Mouse (Mus musculus) liver, embryonic 11.5 days (tissue): ENCODE results near the gene Zfp661. TPM values are rescaled to one million over a fixed set of nuclear protein-coding genes. Genes with fewer than 3 reads are reported as not detected.
"Not testable (repeated sequence)": the region's sequence is repeated elsewhere in the genome, so short reads cannot be mapped to it uniquely, and the experiment has no call there.

ENCODE experiments used
- ATAC-seq: fragments of 200-750 bp; cut with Nextera tagmentation; replicated peaks from 2 replicates; pipeline ENCODE4 v1.8.0; 2017; ENCODE audit warnings: moderate number of reproducible peaks, mild to moderate bottlenecking, moderate TSS enrichment, moderate library complexity; ENCODE audit not compliant: low FRiP score
- DNase-seq: peaks from one replicate; pipeline ENCODE4 v3.0.0-alpha.2; 2017; ENCODE audit warnings: low spot score
- H3K27ac ChIP-seq: fragments of 300-500 bp; sonication (generic); 2 replicates; pipeline ENCODE4 v1.5.1; 2014; ENCODE audit warnings: mild to moderate bottlenecking, low read depth, low read length, control low read depth
- H3K27me3 ChIP-seq: fragments of 300-500 bp; sonication (generic); replicated peaks from 2 replicates; pipeline ENCODE4 v1.6.1; 2014; ENCODE audit warnings: low read length, mixed read lengths; ENCODE audit not compliant: control insufficient read depth, insufficient read depth
- H3K36me3 ChIP-seq: fragments of 300-500 bp; sonication (generic); 2 replicates; pipeline ENCODE4 v1.6.1; 2014; ENCODE audit warnings: mild to moderate bottlenecking, low read length, moderate library complexity, mixed read lengths; ENCODE audit not compliant: control insufficient read depth, insufficient read depth
- H3K4me1 ChIP-seq: fragments of 300-500 bp; sonication (generic); replicated peaks from 2 replicates; pipeline ENCODE4 v1.6.1; 2014; ENCODE audit warnings: low read length, mixed read lengths; ENCODE audit not compliant: control insufficient read depth, insufficient read depth
- H3K4me2 ChIP-seq: fragments of 300-500 bp; sonication (generic); 2 replicates; pipeline ENCODE4 v1.6.1; 2014; ENCODE audit warnings: mild to moderate bottlenecking, control low read depth, moderate library complexity
- H3K4me3 ChIP-seq: fragments of 300-500 bp; sonication (generic); 2 replicates; pipeline ENCODE4 v1.5.1; 2014; ENCODE audit warnings: low read depth, low read length, control low read depth
- H3K9ac ChIP-seq: fragments of 300-500 bp; sonication (generic); 2 replicates; pipeline ENCODE4 v1.6.1; 2014; ENCODE audit warnings: low read depth, low read length, control low read depth
- H3K9me3 ChIP-seq: fragments of 300-500 bp; sonication (generic); 2 replicates; pipeline ENCODE4 v1.6.1; 2016; ENCODE audit warnings: low read length, inconsistent platforms, mixed read lengths; ENCODE audit not compliant: control insufficient read depth
- WGBS: fragments of 180-500 bp; shearing (Covaris S2); extraction: QIAGEN DNeasy Blood & Tissue Kit; methylation state at CpG from one replicate; pipeline ENCODE4 v1.1.7; 2014; 5-methylcytosine and 5-hydroxymethylcytosine counted together
- polyA plus RNA-seq: library from polyadenylated mRNA; unstranded; fragments of >200 nt; fragmentation: Nextera tagmentation; extraction: Ambion mirVana; gene quantifications from 2 replicates; pipeline ENCODE4 v1.2.1, GENCODE M21; 2014

Gene Zfp661
- polyA plus RNA-seq, 1 experiment from 2014 or later, result 3.2 TPM

DNA sequence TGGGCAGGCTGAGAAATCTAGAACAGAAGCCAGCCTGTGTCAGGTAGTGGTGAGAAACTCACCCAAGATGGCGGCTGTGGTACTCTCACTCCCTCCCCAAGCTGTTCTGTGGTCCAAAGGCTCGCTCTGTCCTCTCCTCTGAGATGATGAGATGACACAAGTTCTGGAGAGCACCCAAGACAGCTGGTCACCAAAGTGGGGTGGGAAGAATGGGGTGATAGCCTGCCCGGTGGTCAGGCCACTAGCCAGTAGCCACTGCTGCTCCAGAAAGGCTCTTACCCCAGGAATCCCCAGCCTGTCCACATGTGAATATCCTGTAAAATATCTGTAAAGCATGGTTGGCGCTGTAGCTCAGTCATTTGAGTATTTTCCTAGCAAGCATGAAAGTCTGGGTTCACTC is 25.4 kb upstream of the Zfp661 start:
- ATAC-seq (no peak), DNase-seq (no peak)
- no peak overlapping the region for H3K9ac ChIP-seq
- no peak overlapping the region for H3K27ac ChIP-seq
- no peaks in the 10 kb centered on the region for H3K27me3 ChIP-seq
- H3K36me3 ChIP-seq, result no peaks in the 10 kb centered on the region
- H3K9me3 ChIP-seq, result no peaks in the 10 kb centered on the region
- H3K4me1 ChIP-seq, result no peaks in the 10 kb centered on the region
- H3K4me2 ChIP-seq, result no peak overlapping the region
- no peak overlapping the region for H3K4me3 ChIP-seq
- WGBS, result 92% methylated on average over 4 of the region's 4 CpGs

DNA sequence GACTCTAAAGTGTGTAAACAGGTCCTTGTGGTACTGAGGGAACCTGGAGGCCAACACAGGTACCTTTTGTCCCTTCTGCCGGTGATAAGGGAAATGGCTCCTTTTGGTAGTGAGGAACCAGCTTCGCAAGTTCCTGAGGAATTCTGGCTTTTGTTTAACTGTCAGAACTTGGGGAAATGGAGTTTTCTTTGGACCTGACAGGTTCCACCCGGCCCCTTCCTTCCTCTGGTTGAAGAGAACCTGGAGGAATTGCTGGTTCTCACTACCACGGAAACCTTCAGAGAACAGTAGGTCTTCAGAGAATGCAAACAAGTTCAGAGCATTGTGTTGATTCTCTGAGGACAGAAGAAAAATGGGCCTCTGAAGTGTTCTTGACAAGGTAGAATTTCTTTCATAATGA is 24.5 kb upstream of the Zfp661 start:
- DNase-seq (no peak), ATAC-seq (no peak)
- H3K27me3 ChIP-seq, result no peaks in the 10 kb centered on the region
- H3K27ac ChIP-seq, result no peak overlapping the region
- H3K4me1 ChIP-seq, result no peaks in the 10 kb centered on the region
- 62% methylated on average over 4 of the region's 4 CpGs for WGBS
- no peak overlapping the region for H3K4me2 ChIP-seq
- no peak overlapping the region for H3K4me3 ChIP-seq
- no peak overlapping the region for H3K9ac ChIP-seq
- H3K9me3 ChIP-seq, result no peaks in the 10 kb centered on the region
- H3K36me3 ChIP-seq, result no peaks in the 10 kb centered on the region

DNA sequence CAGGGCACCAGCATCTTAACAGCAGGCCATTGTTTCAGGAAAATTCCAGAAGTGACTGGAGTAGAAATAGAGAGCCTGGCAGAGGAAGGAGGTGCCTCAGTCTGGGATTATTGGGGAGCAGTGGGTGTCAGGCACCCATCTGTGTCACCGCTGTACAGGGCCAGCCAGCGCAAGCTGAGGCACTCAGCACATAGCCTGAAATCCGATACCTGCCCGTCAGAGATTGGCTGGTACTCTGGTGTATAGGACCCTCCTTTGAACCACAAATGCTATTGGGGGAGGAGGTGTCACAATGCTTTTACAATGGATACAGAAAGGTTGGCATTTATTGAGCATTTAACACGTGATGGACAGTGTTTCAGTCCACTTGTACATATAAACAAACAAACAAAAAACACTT is 22.1 kb upstream of the Zfp661 start:
- H3K27me3 ChIP-seq, result no peaks in the 10 kb centered on the region
- WGBS, result 22% methylated on average over 5 of the region's 5 CpGs
- peaks cover 4% of the 10 kb centered on the region; the same call in 1 of the 2 replicates for H3K36me3 ChIP-seq
- H3K9ac ChIP-seq, result no peak overlapping the region
- no peak for DNase-seq
- no peak overlapping the region for H3K4me3 ChIP-seq
- H3K27ac ChIP-seq, result no peak overlapping the region
- no peak for ATAC-seq
- H3K4me1 ChIP-seq, result no peaks in the 10 kb centered on the region
- no peak overlapping the region for H3K4me2 ChIP-seq
- no peaks in the 10 kb centered on the region for H3K9me3 ChIP-seq

DNA sequence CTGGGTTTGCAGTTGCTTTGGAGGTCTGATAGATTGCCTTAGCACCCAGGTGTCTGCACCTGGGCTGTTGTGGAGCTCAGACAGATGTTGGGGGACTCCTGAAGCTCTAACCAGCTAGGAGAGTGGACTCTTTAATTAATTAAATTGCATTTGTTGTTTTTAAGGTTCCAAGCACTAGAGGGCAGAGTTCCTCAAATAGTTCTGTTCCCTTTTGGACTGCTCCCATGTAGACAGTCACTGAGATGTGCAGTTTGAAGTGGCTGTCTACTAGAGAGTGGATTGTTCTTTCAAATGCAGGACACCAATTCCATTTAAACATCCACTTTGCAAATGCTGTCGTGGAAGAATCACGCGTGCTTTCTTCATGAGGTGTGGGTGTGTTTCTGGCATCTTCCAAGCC is 21.3 kb upstream of the Zfp661 start:
- DNase-seq (no peak), ATAC-seq (no peak)
- no peak overlapping the region for H3K9ac ChIP-seq
- no peak overlapping the region for H3K27ac ChIP-seq
- no peaks in the 10 kb centered on the region for H3K9me3 ChIP-seq
- 44% methylated on average over 3 of the region's 3 CpGs for WGBS
- H3K36me3 ChIP-seq, result peaks cover 4% of the 10 kb centered on the region; the same call in 1 of the 2 replicates
- H3K4me2 ChIP-seq, result no peak overlapping the region
- no peak overlapping the region for H3K4me3 ChIP-seq
- H3K27me3 ChIP-seq, result no peaks in the 10 kb centered on the region
- H3K4me1 ChIP-seq, result no peaks in the 10 kb centered on the region

DNA sequence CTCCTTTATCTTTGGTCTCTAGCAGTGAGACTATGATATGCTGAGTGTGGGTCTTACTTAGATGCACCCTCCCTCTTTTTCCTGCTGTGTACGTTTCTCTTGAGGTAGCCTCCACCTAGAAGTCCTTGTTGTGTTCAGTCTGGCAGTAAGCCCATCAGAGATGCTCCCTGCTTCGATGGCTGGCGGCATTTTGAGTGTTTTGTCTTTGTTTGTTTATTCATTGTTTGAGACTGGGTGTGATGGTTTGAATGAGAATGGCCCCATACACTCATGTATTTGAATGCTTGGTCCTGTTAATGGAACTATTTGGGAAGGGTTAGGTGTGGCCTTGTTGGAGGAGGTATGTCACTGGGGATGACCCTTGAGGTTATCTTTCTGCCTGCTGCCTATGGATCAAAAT is 18.3 kb upstream of the Zfp661 start:
- WGBS, result 91% methylated on average over 3 of the region's 3 CpGs
- Histone ChIP-seq H3K27me3 (no peaks in the 10 kb centered on the region), H3K9ac (no peak overlapping the region), H3K4me3 (no peak overlapping the region), H3K36me3 (peaks cover 16% of the 10 kb centered on the region), H3K9me3 (no peaks in the 10 kb centered on the region), H3K4me2 (no peak overlapping the region), H3K27ac (no peak overlapping the region), H3K4me1 (no peaks in the 10 kb centered on the region)
- no peak for DNase-seq
- no peak for ATAC-seq

DNA sequence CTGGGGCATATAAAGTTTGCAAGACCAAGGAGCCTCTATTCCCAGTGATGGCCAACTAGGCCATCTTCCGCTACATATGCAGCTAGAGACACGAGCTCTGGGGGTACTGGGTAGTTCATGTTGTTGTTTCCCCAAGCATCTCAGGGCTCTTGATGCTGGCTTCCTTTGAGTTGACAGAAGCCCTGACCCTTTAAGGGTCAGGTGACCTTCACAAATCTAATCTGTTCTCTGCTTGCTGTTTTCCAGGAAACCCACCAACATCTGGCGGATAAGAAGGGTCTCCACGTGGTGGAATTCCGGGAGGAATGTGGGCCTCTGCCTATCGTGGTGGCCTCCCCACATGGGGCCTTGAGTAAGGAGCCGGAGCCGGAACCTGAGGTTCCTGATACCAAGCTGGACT is 16.5 kb upstream of the Zfp661 start:
- not testable (repeated sequence) for H3K9ac ChIP-seq, H3K9me3 ChIP-seq, H3K4me1 ChIP-seq, DNase-seq, H3K4me2 ChIP-seq, H3K4me3 ChIP-seq, H3K27me3 ChIP-seq, H3K27ac ChIP-seq
- peak; percentile 45; the same call in 1 of the 2 replicates for ATAC-seq
- 72% methylated on average over 5 of the region's 8 CpGs for WGBS
- peaks cover 18% of the 10 kb centered on the region for H3K36me3 ChIP-seq

DNA sequence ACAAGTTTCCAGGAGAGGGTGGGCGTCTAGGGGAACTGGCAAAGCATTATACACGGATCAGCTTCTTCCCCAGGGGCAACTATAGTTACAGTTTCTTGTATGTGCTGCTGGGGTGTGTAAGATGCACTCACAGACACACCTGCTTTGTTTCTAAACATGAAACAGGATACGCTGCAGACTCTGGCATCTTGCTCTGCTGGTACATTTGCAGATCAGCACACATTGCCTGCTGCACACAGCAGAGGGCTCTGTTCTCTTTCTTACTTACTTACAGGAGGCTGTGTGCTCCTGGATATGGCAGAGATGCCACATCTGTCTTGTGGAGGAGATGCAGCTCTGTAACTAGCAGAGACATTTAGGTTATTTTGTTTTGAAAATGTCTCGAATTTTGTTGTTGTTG is 3.9 kb upstream of the Zfp661 start:
- Histone ChIP-seq H3K9me3 (no peaks in the 10 kb centered on the region), H3K4me3 (no peak overlapping the region), H3K27me3 (no peaks in the 10 kb centered on the region), H3K4me2 (no peak overlapping the region), H3K27ac (no peak overlapping the region), H3K36me3 (peaks cover 6% of the 10 kb centered on the region; the same call in 1 of the 2 replicates), H3K4me1 (peaks cover 18% of the 10 kb centered on the region), H3K9ac (no peak overlapping the region)
- DNase-seq, result no peak
- ATAC-seq, result no peak
- 73% methylated on average over 4 of the region's 4 CpGs for WGBS

DNA sequence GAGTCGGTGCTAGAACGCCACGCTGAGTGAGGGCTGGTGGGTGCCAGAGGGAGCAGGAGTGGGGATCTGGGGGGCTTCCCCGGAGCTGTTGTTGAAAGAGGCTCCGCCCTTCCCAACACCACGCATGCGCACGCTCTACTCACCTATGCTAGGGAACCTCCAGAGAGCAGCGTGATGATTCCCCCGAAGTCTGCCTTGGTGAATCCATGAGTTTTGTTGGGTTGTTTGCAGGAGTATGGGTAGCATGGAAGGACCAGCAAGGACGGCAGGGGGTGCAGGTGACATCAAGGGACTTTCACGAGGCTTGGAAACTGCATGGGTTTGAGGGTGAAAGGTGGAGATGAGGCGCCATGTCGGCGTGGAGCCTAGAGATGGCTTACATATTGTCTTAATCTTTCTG is 3.3 kb upstream of the Zfp661 start:
- WGBS, result 73% methylated on average over 15 of the region's 15 CpGs
- no peak for DNase-seq
- peaks cover 18% of the 10 kb centered on the region for H3K4me1 ChIP-seq
- peaks cover 6% of the 10 kb centered on the region; the same call in 1 of the 2 replicates for H3K36me3 ChIP-seq
- ATAC-seq, result no peak
- no peak overlapping the region for H3K27ac ChIP-seq
- H3K4me2 ChIP-seq, result peak overlapping the region; percentile 31
- H3K27me3 ChIP-seq, result no peaks in the 10 kb centered on the region
- H3K9ac ChIP-seq, result no peak overlapping the region
- H3K9me3 ChIP-seq, result no peaks in the 10 kb centered on the region
- H3K4me3 ChIP-seq, result no peak overlapping the region

DNA sequence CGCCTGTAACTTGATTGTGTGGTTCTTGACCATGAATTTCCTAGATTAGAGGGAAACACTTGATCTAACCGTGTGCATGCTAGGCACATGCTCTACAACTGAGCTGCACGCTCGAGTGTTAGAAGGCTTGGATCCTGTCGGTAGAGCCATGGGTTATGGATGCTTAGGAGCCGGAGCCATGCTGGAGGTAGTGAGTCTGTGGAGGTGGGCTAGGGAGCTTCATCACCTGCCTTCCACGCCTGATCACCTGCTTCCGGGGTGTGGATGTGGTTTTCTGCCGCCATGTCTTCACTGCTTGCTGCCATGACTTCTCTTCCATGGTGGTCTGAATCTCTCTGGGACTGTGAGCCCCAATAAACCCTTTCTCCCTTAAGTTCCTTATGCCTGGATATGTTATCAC is 2.0 kb upstream of the Zfp661 start:
- WGBS, result 87% methylated on average over 9 of the region's 9 CpGs
- H3K27me3 ChIP-seq, result no peaks in the 10 kb centered on the region
- no peaks in the 10 kb centered on the region for H3K9me3 ChIP-seq
- ATAC-seq, result no peak
- H3K4me1 ChIP-seq, result peaks cover 24% of the 10 kb centered on the region
- peaks cover 4% of the 10 kb centered on the region; the same call in 1 of the 2 replicates for H3K36me3 ChIP-seq
- no peak for DNase-seq
- no peak overlapping the region for H3K9ac ChIP-seq
- no peak overlapping the region for H3K4me3 ChIP-seq
- H3K4me2 ChIP-seq, result peak overlapping the region; percentile 71
- no peak overlapping the region for H3K27ac ChIP-seq
